ENCODE assay signal across 9 mouse cellular contexts in the genomic region with DNA sequence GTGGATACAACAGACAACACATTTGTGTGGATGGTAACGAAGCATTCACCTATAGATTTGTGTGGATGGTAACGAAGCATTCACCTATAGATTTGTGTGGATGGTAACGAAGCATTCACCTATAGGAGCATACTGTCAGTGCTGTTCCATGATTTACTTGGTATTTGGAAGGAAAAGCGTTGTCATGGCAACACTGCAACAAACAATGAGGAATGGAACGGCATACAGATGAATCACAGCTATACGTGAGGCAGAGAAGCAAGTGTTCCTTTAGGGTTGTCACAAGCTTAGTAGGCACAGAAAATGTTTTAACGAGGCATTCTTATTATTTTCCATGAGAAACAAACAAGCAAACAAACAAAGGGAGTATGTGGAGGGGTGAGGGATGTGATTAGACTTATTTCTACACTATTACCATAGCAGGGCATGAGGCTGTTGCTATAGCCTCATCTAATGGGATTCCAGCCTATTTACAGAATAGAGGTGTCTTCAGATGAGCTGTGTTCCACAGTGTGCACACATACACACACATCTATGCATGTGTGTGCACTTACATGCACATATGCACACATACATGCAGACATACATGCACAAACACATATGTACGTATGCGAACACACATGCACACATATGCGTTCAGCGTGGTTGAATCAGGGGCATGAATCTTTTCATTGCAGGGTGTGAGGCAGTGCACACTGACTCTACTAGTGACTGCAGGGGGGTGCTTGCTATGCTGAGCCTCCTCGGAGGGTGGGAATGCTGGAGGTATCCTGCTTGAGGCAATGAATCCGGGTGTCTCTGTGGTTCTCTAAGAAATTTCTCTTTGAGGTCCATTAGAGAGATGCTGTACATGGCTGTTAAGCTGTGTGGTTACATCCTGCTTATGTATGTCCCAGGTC.
DNase-seq lines count a peak whose midpoint lies in the region; ATAC-seq lines count a peak whose summit lies in the region.
"Had no signal": no experiment of that assay in that cellular context is flagged by ENCODE, and none has a peak within 500 bp of the region (broad histone marks: within the 10 kb centered on the region; RNA-seq: fewer than 3 reads in every experiment).

No protein-coding gene starts in this region.

- ATAC-seq in megakaryocyte, adult 5-6 weeks (ENCODE audit: poor library complexity, severe bottlenecking), result no peak
- no peak; the same call in 1 of the 2 replicates for ATAC-seq in hindbrain, embryonic 14.5 days (ENCODE audit: low FRiP score)

- peak; percentile 48 for DNase-seq in embryo, embryonic 10.5 days (ENCODE audit: low spot score)
- peak; percentile 71 for DNase-seq in hindbrain, embryonic 14.5 days (ENCODE audit: low spot score)
- DNase-seq in right cerebral cortex, postnatal 10 days (ENCODE audit: low spot score in 2 of 2), result peak; percentile 44 to 66
- DNase-seq in cerebellum, postnatal 25 days, result no peak
- no peak for DNase-seq in lung, postnatal 14 days
- DNase-seq: heart, adult 2 months; kidney, postnatal 10 days had no signal

- WGBS in hindbrain, embryonic 14.5 days, result 64% methylated on average over 13 of the region's 13 CpGs

- H3K36me3 ChIP-seq in megakaryocyte, embryonic 14.5 days (replicated peaks; ENCODE audit: low read length), result no peaks in the 10 kb centered on the region
- no peaks in the 10 kb centered on the region for H3K36me3 ChIP-seq in hindbrain, embryonic 14.5 days (replicated peaks; ENCODE audit: control insufficient read depth, insufficient read depth)

- no peak overlapping the region for H3K9ac ChIP-seq in hindbrain, embryonic 14.5 days

- no peak overlapping the region for H3K4me2 ChIP-seq in hindbrain, embryonic 14.5 days (replicated peaks)

- no peaks in the 10 kb centered on the region for H3K4me1 ChIP-seq in megakaryocyte, embryonic 14.5 days
- peaks cover 6% of the 10 kb centered on the region for H3K4me1 ChIP-seq in hindbrain, embryonic 14.5 days (replicated peaks; ENCODE audit: control insufficient read depth, insufficient read depth, low read length)

- H3K4me3 ChIP-seq in megakaryocyte, embryonic 14.5 days (replicated peaks), result peak overlapping the region; percentile 29
- no peak overlapping the region for H3K4me3 ChIP-seq in hindbrain, embryonic 14.5 days (replicated peaks; ENCODE audit: low read length)
- H3K4me3 ChIP-seq: heart, adult 2 months had no signal

- H3K9me3 ChIP-seq in megakaryocyte, embryonic 14.5 days, result peaks cover 52% of the 10 kb centered on the region
- H3K9me3 ChIP-seq in hindbrain, embryonic 14.5 days (ENCODE audit: control insufficient read depth, low read length), result 0 out of 2 replicates have a peak, but pooled peaks cover 3% of the 10 kb centered on the region

- H3K27ac ChIP-seq in hindbrain, embryonic 14.5 days, result 0 out of 2 replicates have a peak overlapping the region, but pooled peaks have one; percentile 27
- H3K27ac ChIP-seq: heart, adult 2 months had no signal

- peaks cover 74% of the 10 kb centered on the region for H3K27me3 ChIP-seq in megakaryocyte, embryonic 14.5 days (replicated peaks)
- H3K27me3 ChIP-seq in hindbrain, embryonic 14.5 days (ENCODE audit: control insufficient read depth, insufficient read depth, low read length), result no peaks in the 10 kb centered on the region

Comparison
In these comparisons a context has a peak if more than half of its experiments do, and no peak if none do; other contexts are left out.
1. DNase-seq: peak in embryo, embryonic 10.5 days (single experiment), hindbrain, embryonic 14.5 days (single experiment) and right cerebral cortex, postnatal 10 days (2 of 2); none in cerebellum, postnatal 25 days (0 of 2) and lung, postnatal 14 days (single experiment).